Mouse (Mus musculus): ENCODE results near the gene Pigt.

Gene Pigt

DNA sequence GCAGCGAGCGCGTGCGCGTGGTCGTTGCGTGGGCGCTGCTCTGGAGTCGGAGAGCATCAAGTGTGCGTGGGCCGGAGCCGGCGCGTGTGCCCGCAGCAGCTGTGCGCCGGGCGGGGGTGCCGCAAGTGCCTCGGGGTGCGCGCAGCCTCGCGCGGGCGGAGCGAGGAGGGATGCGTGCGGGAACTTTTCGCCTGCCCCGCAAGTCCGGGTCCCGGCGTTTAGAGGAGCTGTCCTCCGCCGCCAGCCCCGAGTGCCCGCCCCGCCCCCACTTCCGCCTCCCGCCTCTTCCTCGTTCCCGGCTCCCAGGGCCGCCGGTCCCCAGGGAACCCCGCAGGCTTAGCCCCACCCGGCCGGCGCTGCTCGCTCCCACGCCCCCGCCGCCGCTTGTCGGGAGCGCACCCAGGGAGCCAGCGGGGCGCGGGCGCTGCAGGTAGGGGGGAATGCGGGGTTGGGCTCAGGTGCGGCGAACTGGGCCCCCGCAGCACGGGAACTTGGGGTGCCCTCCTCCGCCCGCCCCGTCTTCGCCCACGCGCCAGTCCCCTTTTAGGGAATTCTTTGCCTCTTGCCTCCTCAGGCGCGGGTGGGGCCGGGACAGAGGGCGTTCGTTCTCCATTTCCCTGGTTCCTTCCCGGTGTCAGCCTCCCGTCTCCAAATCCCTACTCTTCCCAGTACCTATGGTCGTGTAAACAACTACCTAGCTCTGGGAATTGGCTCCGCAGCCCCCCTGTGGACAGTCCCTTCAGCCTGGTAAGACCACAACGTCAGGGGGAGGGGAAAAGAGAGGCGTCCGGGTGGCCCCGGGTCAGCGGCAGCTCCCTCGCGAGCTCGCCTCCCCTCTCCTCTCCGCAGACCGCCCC lies 10.8 kb upstream of the Pigt start:
- no peak for DNase-seq (ENCODE audit: low read depth, low spot score)

- DNase-seq (ENCODE audit: low read depth, low spot score): no peak
Observed at GRCm38 (mm10) chr2:164487115-164487527, 10.2 kb upstream of the Pigt start.

- DNase-seq (ENCODE audit: low read depth, low spot score): no peak
Observed at GRCm38 (mm10) chr2:164487812-164488211, 9.5 kb upstream of the Pigt start.

GRCm38 (mm10) chr2:164494126-164494525 lies 3.2 kb upstream of the Pigt start:
- no peak for DNase-seq (ENCODE audit: low read depth, low spot score)

GRCm38 (mm10) chr2:164496331-164496730 lies 989 bp upstream of the Pigt start:
- DNase-seq (ENCODE audit: low read depth, low spot score): no peak

- no peak for DNase-seq (ENCODE audit: low read depth, low spot score)
Observed at GRCm38 (mm10) chr2:164497691-164498268, 460 bp downstream of the Pigt start.

- no peak for DNase-seq (ENCODE audit: low read depth, low spot score)
Observed at GRCm38 (mm10) chr2:164499317-164499716, 2.0 kb downstream of the Pigt start.

DNA sequence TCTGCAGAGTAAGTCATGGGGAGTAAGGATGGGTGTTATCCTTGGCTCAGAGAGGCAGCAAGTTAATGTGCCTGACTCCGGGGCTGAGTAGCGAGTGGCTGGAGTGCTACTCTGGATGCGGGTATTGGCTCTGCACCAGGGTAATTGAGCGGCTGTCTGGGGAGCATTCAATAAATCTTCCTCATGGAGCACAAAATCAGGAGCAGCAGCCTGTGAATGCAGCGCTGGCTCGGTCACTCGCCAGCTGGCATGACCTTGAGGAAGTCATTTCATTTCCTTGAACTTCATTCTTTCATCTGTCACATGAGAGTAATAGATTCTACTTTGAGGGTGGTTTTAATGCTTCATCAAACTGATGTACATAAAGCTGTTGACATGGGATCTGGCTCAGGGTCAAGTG lies 3.2 kb downstream of the Pigt start:
- DNase-seq (ENCODE audit: low read depth, low spot score): no peak

DNA sequence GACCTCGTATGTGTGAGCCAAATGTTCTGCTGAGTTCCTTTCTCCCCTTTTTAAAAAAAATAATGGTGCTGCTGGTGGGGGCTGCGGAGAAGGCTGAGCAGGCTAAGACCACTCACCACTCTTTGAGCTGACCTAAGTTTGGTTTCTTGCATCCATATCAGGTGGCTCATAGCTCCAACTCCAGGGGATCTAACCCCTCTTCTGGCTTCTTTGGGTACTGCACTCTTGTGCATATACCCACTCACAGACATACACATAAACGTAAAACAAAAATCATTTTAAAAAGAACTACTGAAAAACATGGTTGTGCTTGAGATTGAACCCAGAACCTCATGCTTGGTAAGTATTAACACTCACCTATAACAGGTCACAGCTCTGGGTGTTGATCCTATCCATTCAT lies 7.6 kb downstream of the Pigt start:
- no peak for DNase-seq (ENCODE audit: low read depth, low spot score)

DNA sequence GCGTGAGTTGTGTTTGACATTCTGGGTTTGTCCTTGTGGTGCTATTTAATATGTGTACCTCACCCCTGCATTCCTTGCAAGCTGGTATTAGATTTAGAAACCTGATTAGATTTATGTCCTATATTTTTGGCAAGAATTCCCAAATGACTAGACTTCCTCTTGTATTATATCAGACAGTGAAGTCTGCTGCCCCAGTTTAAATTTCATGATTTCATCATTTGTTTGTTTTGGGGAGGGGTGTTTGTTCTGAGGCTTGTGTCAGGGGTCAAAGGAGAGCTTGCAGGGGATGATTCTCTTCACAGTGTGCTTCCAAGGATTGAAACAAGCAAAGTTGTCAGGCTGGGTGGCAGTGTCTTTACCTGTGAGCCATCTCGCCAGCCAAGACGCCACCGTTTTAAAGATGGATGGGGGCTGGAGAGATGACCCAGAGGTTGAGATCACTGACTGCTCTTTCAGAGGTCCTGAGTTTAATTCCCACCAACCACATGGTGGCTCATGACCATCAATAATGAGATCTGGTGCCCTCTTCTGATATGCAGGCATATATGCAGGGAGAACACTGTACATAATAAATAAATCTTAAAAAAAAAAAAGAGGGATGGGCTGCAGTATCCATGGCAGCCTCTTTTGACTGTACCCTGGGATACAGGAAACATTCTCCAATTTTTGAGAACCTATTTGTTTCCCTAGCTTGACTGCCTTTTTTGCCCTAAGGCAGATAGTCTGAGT lies 8.5 kb downstream of the Pigt start:
- no peak for DNase-seq (ENCODE audit: low read depth, low spot score)

- DNase-seq (ENCODE audit: low read depth, low spot score): no peak
Observed at GRCm38 (mm10) chr2:164507811-164508210, 10.5 kb downstream of the Pigt start.

DNA sequence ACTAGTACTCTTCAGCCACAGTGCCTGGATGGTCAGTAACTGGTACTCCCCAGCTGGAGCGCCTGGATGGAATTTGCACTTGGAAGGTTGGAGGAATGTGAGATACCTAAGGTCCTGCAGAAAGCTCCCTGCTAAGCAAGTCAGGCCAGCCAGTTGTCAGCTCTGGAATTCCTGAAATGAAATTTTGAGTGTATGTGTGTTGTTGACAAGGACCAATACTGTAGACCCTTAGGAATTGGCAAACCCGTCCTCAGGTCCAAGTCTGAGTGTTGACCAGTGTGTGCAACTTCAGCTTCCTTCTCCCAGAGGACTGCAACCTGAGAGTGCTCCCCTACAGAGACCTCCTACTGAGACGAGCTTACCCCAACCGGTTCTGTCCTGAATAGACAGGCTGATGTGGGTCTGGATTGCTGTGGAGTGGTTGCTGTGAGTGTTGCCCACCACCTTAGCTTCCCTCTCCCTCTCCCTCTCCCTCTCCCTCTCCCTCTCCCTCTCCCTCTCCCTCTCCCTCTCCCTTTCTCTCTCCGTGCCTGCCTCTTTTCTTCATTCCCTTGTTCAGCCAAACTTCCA lies 13.4 kb downstream of the Pigt start:
- no peak for DNase-seq (ENCODE audit: low read depth, low spot score)

DNA sequence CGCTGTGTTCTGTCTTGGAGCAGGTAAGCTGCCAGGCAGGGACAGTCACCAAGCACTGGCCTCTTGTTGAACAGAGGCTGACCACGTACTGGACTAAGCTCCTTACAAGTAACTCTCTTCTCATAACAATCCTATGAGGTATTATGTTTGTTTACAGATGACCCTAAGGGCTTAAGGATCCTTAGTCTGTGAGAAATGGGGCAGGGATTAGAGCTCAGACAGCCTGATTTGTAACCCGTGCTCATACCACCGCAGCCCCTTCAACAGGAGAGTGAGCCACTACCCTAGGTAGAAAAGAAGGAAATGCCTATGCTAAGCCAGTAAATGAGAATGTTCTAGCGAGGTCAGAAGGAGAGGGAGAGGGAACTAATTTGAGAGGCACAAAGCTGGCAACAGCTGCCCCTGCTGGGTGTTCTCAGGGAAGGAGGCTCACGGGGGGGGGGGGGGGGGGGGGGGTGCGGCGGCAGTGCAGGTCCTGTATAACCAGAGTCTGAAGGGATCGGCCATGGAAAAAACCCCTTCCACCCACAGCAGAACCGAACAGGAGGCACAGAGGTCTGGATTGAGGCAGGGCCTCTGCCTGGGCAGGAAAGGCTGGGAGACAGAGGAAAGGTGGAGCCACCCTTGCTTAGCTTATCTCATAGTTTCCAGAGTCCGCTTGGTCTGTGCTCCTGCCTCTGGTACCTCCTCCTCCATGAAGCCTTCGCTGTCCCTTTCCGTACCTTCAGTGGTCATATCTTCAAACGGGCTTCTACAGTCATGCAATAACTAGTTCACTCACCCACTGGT lies 15.0 kb downstream of the Pigt start:
- DNase-seq (ENCODE audit: low read depth, low spot score): no peak

- DNase-seq (ENCODE audit: low read depth, low spot score): no peak
Observed at GRCm38 (mm10) chr2:164513389-164513788, 16.1 kb downstream of the Pigt start.

- DNase-seq (ENCODE audit: low read depth, low spot score): no peak
Observed at GRCm38 (mm10) chr2:164514916-164515315, 17.6 kb downstream of the Pigt start.

GRCm38 (mm10) chr2:164515897-164516296 lies 18.6 kb downstream of the Pigt start:
- DNase-seq (ENCODE audit: low read depth, low spot score): no peak

DNA sequence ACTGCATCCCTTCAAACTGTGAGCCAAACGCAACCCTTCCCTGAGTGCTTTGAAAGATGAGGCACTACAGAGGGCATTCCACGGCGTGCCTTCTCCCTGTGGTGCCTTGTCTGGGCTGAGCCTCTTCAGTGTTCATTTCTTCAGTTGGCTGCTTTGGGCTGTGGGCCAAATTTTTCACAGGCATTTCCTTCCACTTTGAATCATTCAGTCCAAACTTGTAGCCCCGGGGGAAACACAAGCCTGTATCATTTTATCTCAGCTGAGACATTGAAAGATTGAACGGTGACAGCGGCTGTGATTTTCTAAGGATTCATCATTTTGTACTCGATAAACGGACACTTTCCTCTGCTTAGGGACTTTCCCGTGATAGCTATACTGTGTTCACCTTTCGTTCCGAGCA lies 19.3 kb downstream of the Pigt start:
- no peak for DNase-seq (ENCODE audit: low read depth, low spot score)

DNA sequence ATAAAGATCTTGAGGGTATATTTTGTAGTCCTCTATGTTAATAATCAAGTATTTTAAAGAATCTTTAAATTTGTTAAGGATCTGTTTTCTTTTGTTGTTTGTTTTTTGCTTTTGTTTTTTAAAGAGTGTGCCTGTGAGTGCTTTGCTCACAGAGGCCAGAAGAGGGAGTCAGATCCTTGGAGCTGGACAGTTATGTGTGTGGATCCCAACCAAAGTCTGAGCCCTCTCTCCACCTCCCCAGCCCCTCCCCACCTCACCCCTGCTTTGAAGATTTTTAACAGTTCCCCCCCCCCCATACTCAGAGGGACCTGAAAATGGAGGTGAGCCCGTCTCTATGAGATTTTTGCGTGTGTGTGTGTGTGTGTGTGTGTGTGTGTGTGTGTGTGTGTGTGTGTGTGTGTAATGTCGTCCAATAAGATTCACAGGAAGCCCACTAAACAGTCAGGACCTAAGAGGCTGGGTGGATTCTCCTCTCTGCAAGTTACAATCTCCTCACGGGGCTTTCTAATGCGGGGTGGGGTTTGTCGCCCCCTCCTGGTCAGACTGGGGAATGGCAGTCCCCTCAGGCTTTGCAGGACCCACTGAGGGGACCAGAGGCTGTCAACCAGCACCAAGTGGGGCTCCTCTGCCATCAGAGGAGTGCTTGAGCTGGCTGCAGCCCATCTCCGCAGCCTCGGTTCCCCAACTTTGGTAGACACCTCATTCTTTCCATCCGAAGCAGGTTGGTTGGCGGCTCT lies 20.3 kb downstream of the Pigt start:
- DNase-seq (ENCODE audit: low read depth, low spot score): no peak

DNA sequence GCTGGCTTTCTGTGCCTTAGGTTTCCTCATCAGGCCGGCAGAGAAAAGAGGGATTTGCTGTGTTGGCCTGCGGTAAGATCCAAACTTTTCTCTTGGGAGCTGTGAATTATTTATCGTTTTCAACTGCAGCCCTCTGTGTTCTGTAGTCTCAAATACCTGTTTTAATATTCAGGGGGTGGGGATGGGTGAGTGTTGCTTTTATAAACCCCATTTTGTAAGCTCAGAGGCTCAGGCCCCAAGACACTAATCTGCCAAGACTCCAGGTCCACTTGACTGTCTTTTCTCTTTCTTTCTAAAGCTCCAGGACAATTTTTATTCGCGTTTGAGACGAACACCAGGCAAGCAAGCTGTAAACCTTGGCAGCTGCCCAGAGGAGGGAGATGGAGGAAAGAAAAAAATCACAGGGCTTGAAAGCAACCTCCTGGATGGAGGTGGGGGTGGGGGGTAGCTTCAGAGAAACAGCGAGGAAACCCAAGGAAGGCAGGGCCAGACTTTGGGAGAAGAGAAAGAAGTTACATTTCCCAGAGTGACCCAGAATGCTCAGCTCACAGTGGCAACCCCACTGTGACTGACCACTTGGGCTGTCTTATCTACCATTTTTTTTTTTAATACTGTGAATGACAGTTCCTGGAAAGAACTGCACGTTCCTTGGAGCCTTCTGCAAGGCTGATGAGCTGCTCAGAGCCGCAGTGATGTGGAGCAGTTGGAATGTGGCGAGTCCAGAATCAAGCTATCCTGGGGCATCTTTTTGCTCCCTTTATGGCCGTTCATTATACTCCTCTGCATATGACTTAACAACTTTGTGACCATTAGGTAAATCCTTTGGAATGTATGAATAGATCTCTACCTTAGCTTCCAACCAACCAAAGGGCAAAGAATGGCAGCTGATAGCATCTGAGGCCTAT lies 21.2 kb downstream of the Pigt start:
- no peak for DNase-seq (ENCODE audit: low read depth, low spot score)

GRCm38 (mm10) chr2:164519171-164519526 lies 21.8 kb downstream of the Pigt start:
- no peak for DNase-seq (ENCODE audit: low read depth, low spot score)
